Mouse (Mus musculus): ENCODE measurements around the gene Vmn1r44. TPM values are rescaled to one million over a fixed set of nuclear protein-coding genes. Genes with fewer than 3 reads are reported as not detected.

Vmn1r44 gene
- polyA plus RNA-seq, 1 experiment = not detected

DNA sequence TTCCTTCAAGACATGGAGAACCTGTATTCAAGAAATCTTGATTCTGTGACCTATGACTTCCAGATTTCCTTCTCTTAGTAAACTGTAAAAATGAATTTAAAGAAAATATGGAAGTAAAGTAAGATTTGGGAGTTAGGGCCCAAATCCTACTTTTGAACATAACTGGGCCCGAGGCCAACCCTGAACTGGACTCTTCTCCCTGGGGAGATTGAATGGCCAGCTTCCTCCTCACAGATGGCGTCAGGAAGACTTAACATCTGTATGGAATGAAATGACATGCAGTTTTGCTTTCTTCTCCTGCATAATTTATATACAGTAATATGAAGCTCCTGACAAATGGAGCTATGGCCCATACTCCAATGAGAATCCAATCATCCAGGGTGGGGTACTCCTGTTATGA lies 57.5 kb downstream of the Vmn1r44 start:
- H3K4me1 ChIP-seq = no peaks in the 10 kb centered on the region
- H3K9me3 ChIP-seq = no peaks in the 10 kb centered on the region
- no peaks in the 10 kb centered on the region for H3K27me3 ChIP-seq (replicated peaks)
- no peaks in the 10 kb centered on the region for H3K36me3 ChIP-seq (replicated peaks; ENCODE audit: low read length)
- no peak for TF ChIP-seq FLI1 (IDR thresholded peaks at IDR 0.05; ENCODE audit: low read length)
- TF ChIP-seq GATA1 (IDR thresholded peaks at IDR 0.05; ENCODE audit: borderline replicate concordance, low read length) = no peak
- H3K4me3 ChIP-seq (replicated peaks) = no peak overlapping the region

Other genes with a start within 250 kb of the Vmn1r44 start
- 1.4 TPM in 1 of 2 replicates, not detected in the other for gene Txnrd3, start 239.7 kb upstream of the Vmn1r44 start, polyA plus RNA-seq (2012; ENCODE audit: insufficient read depth, low replicate concordance)
- not detected in 2 replicates for gene Vmn1r40, start 176.1 kb upstream of the Vmn1r44 start, polyA plus RNA-seq (2012; ENCODE audit: insufficient read depth, low replicate concordance)
- not detected in 2 replicates for gene Vmn1r41, start 142.9 kb upstream of the Vmn1r44 start, polyA plus RNA-seq (2012; ENCODE audit: insufficient read depth, low replicate concordance)
- not detected in 2 replicates for gene Vmn1r42, start 7.2 kb upstream of the Vmn1r44 start, polyA plus RNA-seq (2012; ENCODE audit: insufficient read depth, low replicate concordance)
- gene Vmn1r43, start 7.2 kb upstream of the Vmn1r44 start, polyA plus RNA-seq (2012; ENCODE audit: insufficient read depth, low replicate concordance) = not detected in 2 replicates
- gene Vmn1r45, start 56.9 kb downstream of the Vmn1r44 start, polyA plus RNA-seq (2012; ENCODE audit: insufficient read depth, low replicate concordance) = not detected in 2 replicates
- not detected in 2 replicates for gene Vmn1r46, start 85.7 kb downstream of the Vmn1r44 start, polyA plus RNA-seq (2012; ENCODE audit: insufficient read depth, low replicate concordance)
- not detected in 2 replicates for gene Vmn1r47, start 132.5 kb downstream of the Vmn1r44 start, polyA plus RNA-seq (2012; ENCODE audit: insufficient read depth, low replicate concordance)
- not detected in 2 replicates for gene Vmn1r48, start 153.2 kb downstream of the Vmn1r44 start, polyA plus RNA-seq (2012; ENCODE audit: insufficient read depth, low replicate concordance)
- not detected in 2 replicates for gene Vmn1r49, start 194.8 kb downstream of the Vmn1r44 start, polyA plus RNA-seq (2012; ENCODE audit: insufficient read depth, low replicate concordance)
- not detected in 2 replicates for gene Vmn1r50, start 217.8 kb downstream of the Vmn1r44 start, polyA plus RNA-seq (2012; ENCODE audit: insufficient read depth, low replicate concordance)
- 0.03 TPM in 1 of 2 replicates, not detected in the other for gene Vmn1r51, start 238.9 kb downstream of the Vmn1r44 start, polyA plus RNA-seq (2012; ENCODE audit: insufficient read depth, low replicate concordance)

Data from megakaryocyte, embryonic 14.5 days (primary cell).